Mouse (Mus musculus): ENCODE data around the gene Pou2f2. TPM values are rescaled to one million over a fixed set of nuclear protein-coding genes. Genes with fewer than 3 reads are reported as not detected.

Gene Pou2f2
- total and polyA plus RNA-seq, 2 experiments from 2014 or later, result 9.0 to 35.9 TPM

GRCm38 (mm10) chr7:25213099-25213498 is 33.6 kb upstream of the Pou2f2 start:
- DNase-seq (ENCODE audit: low spot score) (no peak), ATAC-seq (ENCODE audit: low FRiP score) (no peak)
- H3K9me3 ChIP-seq (ENCODE audit: low read length), result no peaks in the 10 kb centered on the region
- H3K27me3 ChIP-seq (ENCODE audit: insufficient read depth, low read length), result no peaks in the 10 kb centered on the region
- H3K36me3 ChIP-seq (ENCODE audit: insufficient read depth, low read length), result peaks cover 36% of the 10 kb centered on the region
- no peak overlapping the region for H3K27ac ChIP-seq (ENCODE audit: low read depth, low read length)
- no peak overlapping the region for H3K4me2 ChIP-seq (ENCODE audit: low read depth, low read length, poor library complexity, severe bottlenecking)
- no peaks in the 10 kb centered on the region for H3K4me1 ChIP-seq (ENCODE audit: insufficient read depth, low read length)
- WGBS, result 86% methylated on average over 3 of the region's 3 CpGs
- H3K4me3 ChIP-seq (ENCODE audit: low read depth, low read length), result no peak overlapping the region
- no peak overlapping the region for H3K9ac ChIP-seq (replicated peaks; ENCODE audit: low read length, poor library complexity, severe bottlenecking)
- no peak for TF ChIP-seq CTCF (IDR thresholded peaks at IDR 0.05)

DNA sequence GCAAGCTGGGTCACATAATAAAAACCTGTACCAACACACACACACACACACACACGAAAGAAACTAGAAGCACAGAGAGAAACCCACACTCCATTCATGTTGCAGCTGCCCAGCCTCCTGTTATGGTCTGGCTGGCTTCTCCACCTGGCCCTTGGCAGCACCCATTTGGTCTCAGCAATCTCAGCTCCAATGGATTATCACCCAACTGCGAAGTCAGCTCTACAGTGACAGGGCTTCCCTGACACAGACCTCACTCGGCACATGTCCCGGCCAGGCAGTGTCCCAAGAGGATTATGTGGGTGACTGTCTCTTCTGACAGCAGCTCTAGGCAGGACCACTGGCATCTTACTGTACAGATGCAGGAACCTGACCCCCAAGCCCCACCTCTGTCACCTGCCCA is 31.0 kb upstream of the Pou2f2 start:
- no peak for DNase-seq (ENCODE audit: low spot score)
- WGBS, result 84% methylated on average over 4 of the region's 4 CpGs
- H3K9me3 ChIP-seq (ENCODE audit: low read length), result no peaks in the 10 kb centered on the region
- ATAC-seq (ENCODE audit: low FRiP score), result no peak
- no peak overlapping the region for H3K27ac ChIP-seq (ENCODE audit: low read depth, low read length)
- H3K4me1 ChIP-seq (ENCODE audit: insufficient read depth, low read length), result no peaks in the 10 kb centered on the region
- TF ChIP-seq CTCF (IDR thresholded peaks at IDR 0.05), result no peak
- H3K36me3 ChIP-seq (ENCODE audit: insufficient read depth, low read length), result peaks cover 48% of the 10 kb centered on the region
- H3K27me3 ChIP-seq (ENCODE audit: insufficient read depth, low read length), result no peaks in the 10 kb centered on the region
- H3K9ac ChIP-seq (replicated peaks; ENCODE audit: low read length, poor library complexity, severe bottlenecking), result no peak overlapping the region
- no peak overlapping the region for H3K4me2 ChIP-seq (ENCODE audit: low read depth, low read length, poor library complexity, severe bottlenecking)
- no peak overlapping the region for H3K4me3 ChIP-seq (ENCODE audit: low read depth, low read length)

DNA sequence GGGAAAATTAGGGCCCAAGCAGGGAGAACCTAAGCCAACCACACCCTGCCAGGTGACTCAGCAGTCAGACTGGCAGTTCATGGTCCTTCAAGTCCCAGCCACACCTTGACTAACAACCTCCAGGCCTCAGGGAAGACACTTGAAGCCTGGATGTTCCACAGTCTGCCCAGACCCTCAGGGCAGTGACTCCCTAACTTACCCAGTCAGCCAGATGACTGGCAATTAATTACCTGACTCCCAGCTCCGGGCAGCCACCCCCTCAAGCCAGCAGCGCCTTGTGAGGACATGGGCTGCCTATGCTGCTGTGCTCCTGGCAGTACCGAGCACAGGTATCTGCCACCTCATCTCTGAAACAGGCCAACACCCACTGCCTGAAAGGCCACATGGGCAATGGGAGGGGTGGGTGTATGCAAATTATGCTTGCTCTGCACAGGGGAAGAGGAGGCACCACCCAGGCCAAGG is 29.7 kb upstream of the Pou2f2 start:
- no peaks in the 10 kb centered on the region for H3K27me3 ChIP-seq (ENCODE audit: insufficient read depth, low read length)
- 76% methylated on average over 3 of the region's 3 CpGs for WGBS
- H3K4me1 ChIP-seq (ENCODE audit: insufficient read depth, low read length), result no peaks in the 10 kb centered on the region
- DNase-seq (ENCODE audit: low spot score) (no peak), ATAC-seq (ENCODE audit: low FRiP score) (no peak)
- peaks cover 52% of the 10 kb centered on the region for H3K36me3 ChIP-seq (ENCODE audit: insufficient read depth, low read length)
- H3K9ac ChIP-seq (replicated peaks; ENCODE audit: low read length, poor library complexity, severe bottlenecking), result no peak overlapping the region
- no peaks in the 10 kb centered on the region for H3K9me3 ChIP-seq (ENCODE audit: low read length)
- no peak for TF ChIP-seq CTCF (IDR thresholded peaks at IDR 0.05)
- H3K4me3 ChIP-seq (ENCODE audit: low read depth, low read length), result no peak overlapping the region
- H3K4me2 ChIP-seq (ENCODE audit: low read depth, low read length, poor library complexity, severe bottlenecking), result no peak overlapping the region
- H3K27ac ChIP-seq (ENCODE audit: low read depth, low read length), result no peak overlapping the region

GRCm38 (mm10) chr7:25206094-25206830 is 26.7 kb upstream of the Pou2f2 start:
- no peak for DNase-seq (ENCODE audit: low spot score)
- no peak for TF ChIP-seq CTCF (IDR thresholded peaks at IDR 0.05)
- WGBS, result 88% methylated on average over 16 of the region's 16 CpGs
- no peak for ATAC-seq (ENCODE audit: low FRiP score)
- H3K9me3 ChIP-seq (ENCODE audit: low read length), result no peaks in the 10 kb centered on the region
- H3K4me1 ChIP-seq (ENCODE audit: insufficient read depth, low read length), result no peaks in the 10 kb centered on the region
- no peak overlapping the region for H3K4me3 ChIP-seq (ENCODE audit: low read depth, low read length)
- H3K4me2 ChIP-seq (ENCODE audit: low read depth, low read length, poor library complexity, severe bottlenecking), result no peak overlapping the region
- no peaks in the 10 kb centered on the region for H3K27me3 ChIP-seq (ENCODE audit: insufficient read depth, low read length)
- H3K36me3 ChIP-seq (ENCODE audit: insufficient read depth, low read length), result peaks cover 76% of the 10 kb centered on the region
- H3K27ac ChIP-seq (ENCODE audit: low read depth, low read length), result no peak overlapping the region
- no peak overlapping the region for H3K9ac ChIP-seq (replicated peaks; ENCODE audit: low read length, poor library complexity, severe bottlenecking)

- H3K9ac ChIP-seq (replicated peaks; ENCODE audit: low read length, poor library complexity, severe bottlenecking), result no peak overlapping the region
- H3K27me3 ChIP-seq (ENCODE audit: insufficient read depth, low read length), result no peaks in the 10 kb centered on the region
- no peaks in the 10 kb centered on the region for H3K9me3 ChIP-seq (ENCODE audit: low read length)
- H3K4me2 ChIP-seq (ENCODE audit: low read depth, low read length, poor library complexity, severe bottlenecking), result no peak overlapping the region
- WGBS, result 90% methylated on average over 16 of the region's 16 CpGs
- DNase-seq (ENCODE audit: low spot score) (no peak), ATAC-seq (ENCODE audit: low FRiP score) (no peak)
- no peak overlapping the region for H3K4me3 ChIP-seq (ENCODE audit: low read depth, low read length)
- peaks cover 69% of the 10 kb centered on the region for H3K36me3 ChIP-seq (ENCODE audit: insufficient read depth, low read length)
- no peak for TF ChIP-seq CTCF (IDR thresholded peaks at IDR 0.05)
- H3K4me1 ChIP-seq (ENCODE audit: insufficient read depth, low read length), result no peaks in the 10 kb centered on the region
- no peak overlapping the region for H3K27ac ChIP-seq (ENCODE audit: low read depth, low read length)
Observed at GRCm38 (mm10) chr7:25205355-25206093, 26.0 kb upstream of the Pou2f2 start.

- ATAC-seq (ENCODE audit: low FRiP score), result no peak
- 94% methylated on average over 20 of the region's 20 CpGs for WGBS
- Histone ChIP-seq H3K9ac (replicated peaks; ENCODE audit: low read length, poor library complexity, severe bottlenecking) (no peak overlapping the region), H3K27me3 (ENCODE audit: insufficient read depth, low read length) (no peaks in the 10 kb centered on the region), H3K4me1 (ENCODE audit: insufficient read depth, low read length) (no peaks in the 10 kb centered on the region), H3K4me3 (ENCODE audit: low read depth, low read length) (no peak overlapping the region), H3K4me2 (ENCODE audit: low read depth, low read length, poor library complexity, severe bottlenecking) (no peak overlapping the region), H3K9me3 (ENCODE audit: low read length) (no peaks in the 10 kb centered on the region), H3K27ac (ENCODE audit: low read depth, low read length) (no peak overlapping the region), H3K36me3 (ENCODE audit: insufficient read depth, low read length) (peaks cover 54% of the 10 kb centered on the region)
- TF ChIP-seq CTCF (IDR thresholded peaks at IDR 0.05), result no peak
- DNase-seq (ENCODE audit: low spot score), result no peak
Observed at GRCm38 (mm10) chr7:25203624-25204023, 24.1 kb upstream of the Pou2f2 start.
